ENCODE assay signal across 8 mouse cellular contexts in the genomic region with DNA sequence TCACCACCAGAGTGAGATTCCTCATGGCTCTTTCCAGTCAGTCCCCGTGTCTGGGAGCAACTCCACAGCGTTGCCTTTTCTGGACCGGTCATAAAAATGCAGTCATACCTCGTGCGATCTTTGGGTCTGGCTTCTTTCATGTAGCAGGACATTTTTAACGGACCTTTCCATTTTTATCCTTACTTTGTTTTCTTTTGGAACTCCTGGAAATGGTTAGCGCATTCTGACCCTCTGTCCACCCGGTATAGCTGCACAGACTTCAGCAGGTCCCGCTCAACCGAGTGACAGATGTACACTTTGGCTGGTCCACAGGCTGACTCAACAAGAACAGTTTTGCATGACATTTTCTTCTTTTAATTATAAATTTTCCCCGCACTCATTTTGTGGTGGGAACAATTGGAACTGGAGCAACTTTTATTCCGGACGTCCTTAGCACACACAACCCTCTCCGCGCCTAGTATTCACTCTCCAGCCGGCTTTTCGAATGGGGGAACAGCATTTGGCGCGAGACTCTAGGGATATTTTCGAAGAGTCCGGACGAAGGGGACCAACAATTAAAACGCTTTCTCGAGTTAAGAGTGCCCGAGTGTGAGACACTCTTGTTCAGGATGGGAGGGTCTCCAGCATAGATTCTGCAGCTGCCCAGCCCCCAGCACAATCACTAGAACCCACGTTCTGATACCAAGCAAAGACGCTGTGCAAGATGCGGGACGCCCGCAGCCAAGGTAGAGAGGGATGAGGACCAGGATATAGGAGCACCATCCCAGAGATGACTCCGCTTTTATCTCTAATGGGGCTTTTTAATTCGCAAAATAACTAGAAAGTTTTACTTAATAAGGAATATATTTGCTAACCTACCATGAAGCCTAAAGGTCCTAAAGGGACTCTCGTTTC. TPM values are rescaled to one million over a fixed set of nuclear protein-coding genes. Genes with fewer than 3 reads are reported as not detected.
DNase-seq lines count a peak whose midpoint lies in the region; ATAC-seq and TF ChIP-seq lines count a peak whose summit lies in the region.

Gene Efcab9 (minus strand): TSS at position 211 of the 894 bp plus-strand sequence.

- H3K27ac ChIP-seq in left cerebral cortex, adult 2 months: peak within 1 kb of the TSS; percentile 45; the same call in 1 of the 2 replicates
- H3K27ac ChIP-seq in hindbrain, embryonic 14.5 days: no peak within 1 kb of the TSS

- H3K9ac ChIP-seq in hindbrain, embryonic 14.5 days: peak within 1 kb of the TSS; percentile 71

- no peaks in the 10 kb centered on the region for H3K36me3 ChIP-seq in hindbrain, embryonic 14.5 days (replicated peaks; ENCODE audit: control insufficient read depth, insufficient read depth)
- H3K36me3 ChIP-seq in myocyte (ENCODE audit: control insufficient read depth, insufficient read depth): no peaks in the 10 kb centered on the region

- TF ChIP-seq CTCF in left cerebral cortex, adult 2 months (IDR thresholded peaks at IDR 0.05): no peak

- H3K9me3 ChIP-seq in hindbrain, embryonic 14.5 days (ENCODE audit: control insufficient read depth, low read length): no peaks in the 10 kb centered on the region

- TF ChIP-seq POLR2A in myocyte (IDR thresholded peaks at IDR 0.05; ENCODE audit: insufficient read length, low read depth): no peak

- peaks cover 31% of the 10 kb centered on the region for H3K79me2 ChIP-seq in myocyte (ENCODE audit: control insufficient read depth, insufficient read depth)

- H3K27me3 ChIP-seq in hindbrain, embryonic 14.5 days (ENCODE audit: control insufficient read depth, insufficient read depth, low read length): peaks cover 21% of the 10 kb centered on the region; the same call in 1 of the 2 replicates
- no peaks in the 10 kb centered on the region for H3K27me3 ChIP-seq in myocyte (ENCODE audit: control insufficient read depth, insufficient read depth, insufficient read length)

- DNase-seq in left cerebral cortex, adult 2 months (ENCODE audit: extremely low spot score in 1 of 2, low spot score in 2 of 2): no peak
- DNase-seq in left cerebral cortex, adult 8-10 months (ENCODE audit: low spot score in 2 of 2): no peak
- peak; percentile 51 for DNase-seq in embryo, embryonic 11 days
- no peak for DNase-seq in hindbrain, embryonic 14.5 days (ENCODE audit: low spot score)
- DNase-seq in adrenal gland, postnatal 10 days: no peak
- no peak for DNase-seq in left cerebral cortex, adult 11 months (ENCODE audit: low spot score)
- DNase-seq in spleen, postnatal 4 days (ENCODE audit: low spot score in 2 of 2): no peak

- intact Hi-C loops in left cerebral cortex, adult 2 months (cut with DNase I): loop anchor here (2.0 kb wide), 2 partner anchors 49 to 77 kb away; partner anchors contain the start of gene Ubtd2

- WGBS in hindbrain, embryonic 14.5 days: 6% methylated on average over 33 of the region's 33 CpGs

- H3K4me3 ChIP-seq in left cerebral cortex, adult 2 months: peak within 1 kb of the TSS; percentile 55
- H3K4me3 ChIP-seq in hindbrain, embryonic 14.5 days (replicated peaks; ENCODE audit: low read length): peak within 1 kb of the TSS; percentile 61
- peak within 1 kb of the TSS; percentile 90 for H3K4me3 ChIP-seq in myocyte

- ATAC-seq in hindbrain, embryonic 14.5 days (ENCODE audit: low FRiP score): no peak

- peak within 1 kb of the TSS; percentile 99 for H3K4me2 ChIP-seq in hindbrain, embryonic 14.5 days (replicated peaks)
- peak within 1 kb of the TSS; percentile 90 for H3K4me2 ChIP-seq in myocyte (ENCODE audit: low read depth)

- peaks cover 21% of the 10 kb centered on the region; the same call in 1 of the 2 replicates for H3K4me1 ChIP-seq in hindbrain, embryonic 14.5 days (replicated peaks; ENCODE audit: control insufficient read depth, insufficient read depth, low read length)

- H3ac ChIP-seq in myocyte (ENCODE audit: control insufficient read depth, insufficient read length): peak within 1 kb of the TSS; percentile 49

TF ChIP-seq in myocyte, 11 proteins besides CTCF, POLR2A, EP300 and RAD21:
- TF ChIP-seq MAX (IDR thresholded peaks at IDR 0.05; ENCODE audit: low read depth) (no peak), USF1 (IDR thresholded peaks at IDR 0.05; ENCODE audit: low read depth) (no peak), SRF (IDR thresholded peaks at IDR 0.05; ENCODE audit: control insufficient read depth, insufficient read length, low read depth) (no peak), TCF12 (IDR thresholded peaks at IDR 0.05; ENCODE audit: insufficient read depth, poor library complexity, severe bottlenecking) (no peak), E2F4 (IDR thresholded peaks at IDR 0.05; ENCODE audit: insufficient read depth) (no peak), TCF3 (IDR thresholded peaks at IDR 0.05; ENCODE audit: insufficient read length, low read depth) (no peak), REST (IDR thresholded peaks at IDR 0.05; ENCODE audit: insufficient read depth, insufficient read length) (no peak), MYOD1 (IDR thresholded peaks at IDR 0.05; ENCODE audit: control insufficient read depth in 1 of 3, insufficient read length in 2 of 3, low read depth in 2 of 3) (no peak), MYOG (IDR thresholded peaks at IDR 0.05; ENCODE audit: control insufficient read depth in 1 of 3, insufficient read depth in 1 of 3, insufficient read length in 2 of 3, low read depth in 2 of 3) (no peak), POLR2AphosphoS2 (IDR thresholded peaks at IDR 0.05; ENCODE audit: insufficient read length, low read depth) (no peak), CEBPB (IDR thresholded peaks at IDR 0.05; ENCODE audit: insufficient read depth, poor library complexity, severe bottlenecking) (no peak)
TF ChIP-seq in myocyte: peak in this region for 0.

RNA-seq across cellular contexts. Expression of gene Efcab9, which starts in this region (rescaled TPM):
- total RNA-seq in left cerebral cortex, adult 2 months (2021): 1 to 10 TPM in 1 of 2 experiments, under 1 TPM in 1; 0.75 to 1.4 TPM
- total RNA-seq in left cerebral cortex, adult 8-10 months (2022): 1 to 10 TPM; 1.2 to 1.8 (median 1.4) TPM
- polyA plus RNA-seq in hindbrain, embryonic 14.5 days (2014; fragmentation: Nextera tagmentation; extraction: Ambion mirVana): not detected in 2 replicates
- polyA plus RNA-seq in myocyte (2012; fragmentation: generic; extraction: Trizol): 0.08 TPM
- 1 to 10 TPM in 1 of 2 experiments, under 1 TPM in 1; 0.93 to 1.2 TPM for total RNA-seq in adrenal gland, postnatal 10 days (2021)
